Mouse (Mus musculus): ENCODE results near the gene Adnp.

GRCm38 (mm10) chr2:168161514-168161971, 45.4 kb downstream of the Adnp start:
- no peak for TF ChIP-seq CTCF (IDR thresholded peaks at IDR 0.05; ENCODE audit: extremely low read depth, insufficient read length, insufficient replicate concordance, low read depth, low read length)
- TF ChIP-seq POLR2A (IDR thresholded peaks at IDR 0.05; ENCODE audit: low read depth, low read length), result no peak
